Comparison of ENCODE assay signal across 29 mouse cellular contexts in the genomic region with DNA sequence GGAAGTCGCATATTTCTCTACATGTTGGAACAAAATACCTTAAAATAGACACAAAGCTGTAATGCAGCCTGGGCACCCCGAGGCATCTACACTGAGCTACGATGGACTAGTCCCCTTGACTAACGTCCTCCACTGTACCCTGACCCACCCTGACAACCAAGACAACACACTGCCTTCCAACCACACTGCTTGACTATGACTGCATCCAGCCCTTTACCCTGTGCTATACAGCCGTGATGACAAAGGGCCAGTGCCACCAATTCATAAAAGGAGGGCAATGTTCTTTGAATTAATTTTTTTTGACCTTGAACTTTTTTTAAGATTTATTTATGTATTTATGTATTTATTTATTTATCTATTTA. TPM values are rescaled to one million over a fixed set of nuclear protein-coding genes. Genes with fewer than 3 reads are reported as not detected.
A peak's percentile ranks its signal among the peaks of the same experiment; 100 is the strongest.
DNase-seq lines count a peak whose midpoint lies in the region; ATAC-seq and TF ChIP-seq lines count a peak whose summit lies in the region.
"Had no signal": no experiment of that assay in that cellular context is flagged by ENCODE, and none has a peak within 500 bp of the region (broad histone marks: within the 10 kb centered on the region; RNA-seq: fewer than 3 reads in every experiment).

No protein-coding gene starts in this region.

- no peak overlapping the region for H3K4me3 ChIP-seq in forebrain, embryonic 14.5 days (ENCODE audit: low read depth, low read length)
- no peak overlapping the region for H3K4me3 ChIP-seq in hindbrain, embryonic 10.5 days
- H3K4me3 ChIP-seq in hindbrain, postnatal 0 days (ENCODE audit: low read length): no peak overlapping the region
- no peak overlapping the region for H3K4me3 ChIP-seq in midbrain, embryonic 16.5 days (ENCODE audit: low read depth, low read length)
- H3K4me3 ChIP-seq: limb, embryonic 15.5 days; liver, embryonic 15.5 days; stomach, embryonic 15.5 days had no signal

- intact Hi-C loops in left cerebral cortex, postnatal 25 days (cut with DNase I): no loop called here

- H3K36me3 ChIP-seq in forebrain, embryonic 14.5 days (ENCODE audit: control insufficient read depth, insufficient read depth, low read length): peaks cover 66% of the 10 kb centered on the region
- H3K36me3 ChIP-seq in hindbrain, embryonic 10.5 days: peaks cover 99% of the 10 kb centered on the region
- peaks cover 13% of the 10 kb centered on the region for H3K36me3 ChIP-seq in hindbrain, postnatal 0 days (ENCODE audit: insufficient read depth, low read length)
- no peaks in the 10 kb centered on the region for H3K36me3 ChIP-seq in midbrain, embryonic 16.5 days (ENCODE audit: control insufficient read depth, insufficient read depth, low read length)

- ATAC-seq in forebrain, embryonic 14.5 days: no peak
- ATAC-seq in hindbrain, postnatal 0 days: no peak
- ATAC-seq in midbrain, embryonic 16.5 days: no peak
- ATAC-seq: intestine, embryonic 16.5 days had no signal

- DNase-seq in forebrain, embryonic 14.5 days (ENCODE audit: low spot score): no peak
- DNase-seq in hindbrain, embryonic 10.5 days (ENCODE audit: low spot score): no peak
- DNase-seq in hindbrain, postnatal 0 days (ENCODE audit: low spot score): no peak
- no peak for DNase-seq in heart, adult 11 months
- no peak for DNase-seq in left cerebral cortex, postnatal 25 days (ENCODE audit: low spot score in 2 of 2)
- DNase-seq in left cerebral cortex, adult 18-20 months (ENCODE audit: low spot score in 2 of 2): no peak
- no peak for DNase-seq in testis, postnatal 10 days (ENCODE audit: low spot score)
- DNase-seq: adrenal gland, postnatal 36 days; cerebellum, adult 18-20 months; gastrocnemius, postnatal 10 days; heart, adult 18-20 months; heart, postnatal 4 days; kidney, postnatal 10 days; right cerebral cortex, postnatal 14 days had no signal

- peak overlapping the region; percentile 76 for H3K27ac ChIP-seq in forebrain, embryonic 14.5 days (ENCODE audit: low read depth, low read length)
- H3K27ac ChIP-seq in hindbrain, embryonic 10.5 days: peak overlapping the region; percentile 76
- peak overlapping the region; percentile 32 for H3K27ac ChIP-seq in hindbrain, postnatal 0 days
- peak overlapping the region; percentile 89 for H3K27ac ChIP-seq in midbrain, embryonic 16.5 days (ENCODE audit: low read length)
- H3K27ac ChIP-seq: liver, embryonic 15.5 days; macrophage; stomach, embryonic 15.5 days had no signal

- no peak overlapping the region for H3K4me2 ChIP-seq in forebrain, embryonic 14.5 days (ENCODE audit: low read length)
- no peak overlapping the region for H3K4me2 ChIP-seq in hindbrain, postnatal 0 days (ENCODE audit: low read depth, low read length)
- no peak overlapping the region for H3K4me2 ChIP-seq in midbrain, embryonic 16.5 days (ENCODE audit: low read length)
- H3K4me2 ChIP-seq: limb, embryonic 15.5 days; liver, embryonic 15.5 days; stomach, embryonic 15.5 days had no signal

- 89% methylated on average over 5 of the region's 5 CpGs for whole genome bisulfite sequencing in forebrain, embryonic 14.5 days
- WGBS in hindbrain, embryonic 10.5 days: 92% methylated on average over 5 of the region's 5 CpGs
- WGBS in hindbrain, postnatal 0 days: 72% methylated on average over 5 of the region's 5 CpGs
- WGBS in midbrain, embryonic 16.5 days: 59% methylated on average over 5 of the region's 5 CpGs

- no peak for TF ChIP-seq CTCF in hindbrain, postnatal 0 days (IDR thresholded peaks at IDR 0.05; ENCODE audit: low read depth)

- no peaks in the 10 kb centered on the region for H3K4me1 ChIP-seq in forebrain, embryonic 14.5 days (ENCODE audit: control insufficient read depth, insufficient read depth, low read length)
- peaks cover 5% of the 10 kb centered on the region; the same call in 1 of the 2 replicates for H3K4me1 ChIP-seq in hindbrain, embryonic 10.5 days (replicated peaks)
- H3K4me1 ChIP-seq in hindbrain, postnatal 0 days (ENCODE audit: insufficient read depth, low read length): no peaks in the 10 kb centered on the region
- peaks cover 15% of the 10 kb centered on the region for H3K4me1 ChIP-seq in midbrain, embryonic 16.5 days (ENCODE audit: control insufficient read depth, insufficient read depth, low read length)
- H3K4me1 ChIP-seq: limb, embryonic 15.5 days; liver, embryonic 15.5 days; stomach, embryonic 15.5 days had no signal

- no peaks in the 10 kb centered on the region for H3K9me3 ChIP-seq in forebrain, embryonic 14.5 days (replicated peaks; ENCODE audit: control insufficient read depth, low read length)
- H3K9me3 ChIP-seq in hindbrain, embryonic 10.5 days: no peaks in the 10 kb centered on the region
- H3K9me3 ChIP-seq in hindbrain, postnatal 0 days (ENCODE audit: low read length): no peaks in the 10 kb centered on the region
- no peaks in the 10 kb centered on the region for H3K9me3 ChIP-seq in midbrain, embryonic 16.5 days (replicated peaks; ENCODE audit: control insufficient read depth, low read length, poor library complexity, severe bottlenecking)
- H3K9me3 ChIP-seq: limb, embryonic 15.5 days; liver, embryonic 15.5 days; stomach, embryonic 15.5 days had no signal

- H3K9ac ChIP-seq in forebrain, embryonic 14.5 days (ENCODE audit: low read length): no peak overlapping the region
- no peak overlapping the region for H3K9ac ChIP-seq in hindbrain, postnatal 0 days (replicated peaks; ENCODE audit: low read length)
- no peak overlapping the region for H3K9ac ChIP-seq in midbrain, embryonic 16.5 days (ENCODE audit: low read depth, low read length)
- H3K9ac ChIP-seq: limb, embryonic 15.5 days; liver, embryonic 15.5 days; stomach, embryonic 15.5 days had no signal

- no peaks in the 10 kb centered on the region for H3K27me3 ChIP-seq in forebrain, embryonic 14.5 days (replicated peaks; ENCODE audit: control insufficient read depth, insufficient read depth, low read length)
- no peaks in the 10 kb centered on the region for H3K27me3 ChIP-seq in hindbrain, embryonic 10.5 days (ENCODE audit: insufficient read depth, poor library complexity, severe bottlenecking)
- H3K27me3 ChIP-seq in hindbrain, postnatal 0 days (ENCODE audit: insufficient read depth, low read length): no peaks in the 10 kb centered on the region
- no peaks in the 10 kb centered on the region for H3K27me3 ChIP-seq in midbrain, embryonic 16.5 days (ENCODE audit: control insufficient read depth, insufficient read depth, low read depth, low read length)
- H3K27me3 ChIP-seq: CH12.LX; limb, embryonic 15.5 days; liver, embryonic 15.5 days; stomach, embryonic 15.5 days had no signal

RNA-seq across cellular contexts. Expression of a gene that starts 13.4 kb away (rescaled TPM):
- 74.2 and 78.9 TPM in 2 replicates for polyA plus RNA-seq in forebrain, embryonic 14.5 days (2014; fragmentation: Nextera tagmentation; extraction: Ambion mirVana)
- polyA plus RNA-seq in hindbrain, embryonic 10.5 days (2016; fragmentation: Nextera tagmentation; extraction: Ambion mirVana): 193 and 219 TPM in 2 replicates
- total RNA-seq in hindbrain, postnatal 0 days (2014; rRNA removed): 46.4 and 49.1 TPM in 2 replicates
- polyA plus RNA-seq in hindbrain, postnatal 0 days (2015; fragmentation: Nextera tagmentation; extraction: Ambion mirVana): 49.7 and 52.0 TPM in 2 replicates
- 39.0 and 48.9 TPM in 2 replicates for polyA plus RNA-seq in midbrain, embryonic 16.5 days (2015; fragmentation: Nextera tagmentation; extraction: Ambion mirVana)
- total RNA-seq in left cerebral cortex, postnatal 25 days (2021): 1 to 10 TPM; 6.8 to 9.2 TPM
- 10 to 100 TPM; 12.4 to 13.0 TPM for total RNA-seq in left cerebral cortex, adult 18-20 months (2021)

RNA-seq across cellular contexts. Expression of a gene that starts 32.1 kb away (rescaled TPM):
- polyA plus RNA-seq in forebrain, embryonic 14.5 days (2014; fragmentation: Nextera tagmentation; extraction: Ambion mirVana): 15.6 and 18.9 TPM in 2 replicates
- polyA plus RNA-seq in hindbrain, embryonic 10.5 days (2016; fragmentation: Nextera tagmentation; extraction: Ambion mirVana): 12.6 and 29.0 TPM in 2 replicates
- total RNA-seq in hindbrain, postnatal 0 days (2014; rRNA removed): 127 and 143 TPM in 2 replicates
- 32.0 and 37.1 TPM in 2 replicates for polyA plus RNA-seq in hindbrain, postnatal 0 days (2015; fragmentation: Nextera tagmentation; extraction: Ambion mirVana)
- 47.9 and 53.9 TPM in 2 replicates for polyA plus RNA-seq in midbrain, embryonic 16.5 days (2015; fragmentation: Nextera tagmentation; extraction: Ambion mirVana)
- 10 to 100 TPM; 73.8 to 78.5 TPM for total RNA-seq in left cerebral cortex, postnatal 25 days (2021)
- 10 to 100 TPM; 62.7 to 75.8 TPM for total RNA-seq in left cerebral cortex, adult 18-20 months (2021)

RNA-seq across cellular contexts. Expression of a gene that starts 36.9 kb away (rescaled TPM):
- polyA plus RNA-seq in forebrain, embryonic 14.5 days (2014; fragmentation: Nextera tagmentation; extraction: Ambion mirVana): 0.10 TPM in 1 of 2 replicates, not detected in the other
- 0.35 and 0.90 TPM in 2 replicates for polyA plus RNA-seq in hindbrain, embryonic 10.5 days (2016; fragmentation: Nextera tagmentation; extraction: Ambion mirVana)
- 0.14 and 0.26 TPM in 2 replicates for total RNA-seq in hindbrain, postnatal 0 days (2014; rRNA removed)
- polyA plus RNA-seq in hindbrain, postnatal 0 days (2015; fragmentation: Nextera tagmentation; extraction: Ambion mirVana): 0.33 and 0.50 TPM in 2 replicates
- polyA plus RNA-seq in midbrain, embryonic 16.5 days (2015; fragmentation: Nextera tagmentation; extraction: Ambion mirVana): 0.15 and 0.28 TPM in 2 replicates
- under 1 TPM; 0.48 to 0.62 TPM for total RNA-seq in left cerebral cortex, postnatal 25 days (2021)
- total RNA-seq in left cerebral cortex, adult 18-20 months (2021): under 1 TPM; 0.35 to 0.61 TPM
- total RNA-seq: adrenal gland, postnatal 36 days; CH12.LX; gastrocnemius, postnatal 10 days; heart, postnatal 4 days; layer of hippocampus, adult 18-20 months; layer of hippocampus, postnatal 25 days; MEL; neutrophil, adult 5-6 weeks had no signal
- polyA plus RNA-seq: heart, embryonic 14.5 days; intestine, embryonic 16.5 days; limb, embryonic 15.5 days; liver, embryonic 15.5 days; lung, embryonic 16.5 days; macrophage; spleen, adult 2 months; stomach, embryonic 15.5 days had no signal

RNA-seq across cellular contexts. Expression of a gene that starts 47.5 kb away (rescaled TPM):
- polyA plus RNA-seq in forebrain, embryonic 14.5 days (2014; fragmentation: Nextera tagmentation; extraction: Ambion mirVana): 0.15 TPM in 1 of 2 replicates, not detected in the other
- polyA plus RNA-seq in hindbrain, embryonic 10.5 days (2016; fragmentation: Nextera tagmentation; extraction: Ambion mirVana): 0.46 and 1.6 TPM in 2 replicates
- total RNA-seq in hindbrain, postnatal 0 days (2014; rRNA removed): 3.8 and 5.5 TPM in 2 replicates
- 1.1 TPM in 2 replicates for polyA plus RNA-seq in hindbrain, postnatal 0 days (2015; fragmentation: Nextera tagmentation; extraction: Ambion mirVana)
- polyA plus RNA-seq in midbrain, embryonic 16.5 days (2015; fragmentation: Nextera tagmentation; extraction: Ambion mirVana): 0.97 and 1.1 TPM in 2 replicates
- under 1 TPM; 0.50 to 0.76 TPM for total RNA-seq in left cerebral cortex, postnatal 25 days (2021)
- under 1 TPM in 1 of 2 experiments, not detected in 1; 0.30 TPM for total RNA-seq in left cerebral cortex, adult 18-20 months (2021)
- total RNA-seq: CH12.LX; layer of hippocampus, adult 18-20 months; MEL; neutrophil, adult 5-6 weeks had no signal
- polyA plus RNA-seq: macrophage had no signal

RNA-seq across cellular contexts. Expression of a gene that starts 59.2 kb away (rescaled TPM):
- not detected in 2 replicates for polyA plus RNA-seq in forebrain, embryonic 14.5 days (2014; fragmentation: Nextera tagmentation; extraction: Ambion mirVana)
- polyA plus RNA-seq in hindbrain, embryonic 10.5 days (2016; fragmentation: Nextera tagmentation; extraction: Ambion mirVana): not detected in 2 replicates
- not detected in 2 replicates for total RNA-seq in hindbrain, postnatal 0 days (2014; rRNA removed)
- polyA plus RNA-seq in hindbrain, postnatal 0 days (2015; fragmentation: Nextera tagmentation; extraction: Ambion mirVana): 0.10 TPM in 1 of 2 replicates, not detected in the other
- not detected in 2 replicates for polyA plus RNA-seq in midbrain, embryonic 16.5 days (2015; fragmentation: Nextera tagmentation; extraction: Ambion mirVana)
- not detected for total RNA-seq in left cerebral cortex, postnatal 25 days (2021)
- not detected for total RNA-seq in left cerebral cortex, adult 18-20 months (2021)
- total RNA-seq: CH12.LX; gastrocnemius, postnatal 10 days; heart, adult 18-20 months; heart, postnatal 4 days; layer of hippocampus, adult 18-20 months; left cerebral cortex, postnatal 36 days; MEL; neutrophil, adult 5-6 weeks had no signal
- polyA plus RNA-seq: heart, embryonic 14.5 days; intestine, embryonic 16.5 days; limb, embryonic 15.5 days; liver, embryonic 15.5 days; lung, embryonic 16.5 days; macrophage; stomach, embryonic 15.5 days had no signal

Comparison
In these comparisons a context has a peak if more than half of its experiments do, and no peak if none do; other contexts are left out.
1. H3K27ac ChIP-seq: peak in every context shown above with its lines; median percentile 89 in midbrain, embryonic 16.5 days; 76 in forebrain, embryonic 14.5 days; 76 in hindbrain, embryonic 10.5 days; 32 in hindbrain, postnatal 0 days.